Mouse (Mus musculus): Measurements from ENCODE around the gene Dyrk2.
A peak's percentile ranks its signal among the peaks of the same experiment; 100 is the strongest.

Gene Dyrk2

GRCm38 (mm10) chr10:118846991-118847545, 22.9 kb downstream of the Dyrk2 start:
- no peak for DNase-seq (ENCODE audit: low spot score)

GRCm38 (mm10) chr10:118840598-118840997, 29.4 kb downstream of the Dyrk2 start:
- no peak for DNase-seq (ENCODE audit: low spot score)

- no peak for DNase-seq (ENCODE audit: low spot score)
Observed at GRCm38 (mm10) chr10:118839343-118840141, 30.5 kb downstream of the Dyrk2 start.

- no peak for DNase-seq (ENCODE audit: low spot score)
Observed at GRCm38 (mm10) chr10:118837636-118838035, 32.4 kb downstream of the Dyrk2 start.

- DNase-seq (ENCODE audit: low spot score): no peak
Observed at GRCm38 (mm10) chr10:118831190-118831589, 38.8 kb downstream of the Dyrk2 start.

GRCm38 (mm10) chr10:118829641-118830040, 40.4 kb downstream of the Dyrk2 start:
- no peak for DNase-seq (ENCODE audit: low spot score)

- DNase-seq (ENCODE audit: low spot score): no peak
Observed at GRCm38 (mm10) chr10:118827116-118827515, 42.9 kb downstream of the Dyrk2 start.

DNA sequence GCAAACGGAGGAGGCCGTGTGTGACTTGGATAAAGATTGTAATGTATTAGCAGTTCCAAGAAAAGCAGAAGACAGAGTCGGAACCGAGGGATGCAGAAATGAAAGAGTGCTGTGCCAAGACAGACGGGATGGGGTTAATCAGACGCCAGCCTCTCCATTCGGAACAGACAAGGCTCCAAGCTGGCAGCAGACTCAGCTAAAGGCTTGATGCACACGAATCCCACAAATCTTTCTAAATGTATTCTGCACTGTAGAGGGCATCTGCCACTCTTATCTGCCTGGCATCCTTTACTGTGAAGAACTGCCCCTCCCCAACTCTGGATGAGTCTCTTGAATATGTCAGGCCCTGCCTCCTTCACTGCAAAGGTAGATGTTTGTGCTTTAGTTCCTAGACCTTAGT, 45.2 kb downstream of the Dyrk2 start:
- DNase-seq (ENCODE audit: low spot score): no peak

DNA sequence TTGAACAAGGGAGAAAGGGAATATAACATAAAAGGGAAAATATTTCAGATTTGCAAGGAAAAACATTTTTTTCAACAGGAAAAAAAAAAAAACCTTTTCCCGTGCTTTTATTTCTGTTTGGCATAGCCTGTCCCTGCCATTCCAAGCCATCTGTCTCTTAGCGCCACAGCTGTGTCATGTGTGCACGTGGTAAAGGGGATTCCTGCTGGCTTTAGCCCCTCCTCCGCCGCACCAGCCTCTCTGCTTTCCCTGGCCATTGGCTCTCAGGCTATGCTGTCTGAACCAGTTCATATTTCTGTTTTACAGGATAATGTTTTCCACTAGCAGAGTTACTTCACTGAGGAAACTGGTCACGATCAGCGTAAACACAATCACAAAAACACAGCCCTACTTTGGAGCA, 49.1 kb downstream of the Dyrk2 start:
- peak; percentile 2 for DNase-seq (ENCODE audit: low spot score)

DNA sequence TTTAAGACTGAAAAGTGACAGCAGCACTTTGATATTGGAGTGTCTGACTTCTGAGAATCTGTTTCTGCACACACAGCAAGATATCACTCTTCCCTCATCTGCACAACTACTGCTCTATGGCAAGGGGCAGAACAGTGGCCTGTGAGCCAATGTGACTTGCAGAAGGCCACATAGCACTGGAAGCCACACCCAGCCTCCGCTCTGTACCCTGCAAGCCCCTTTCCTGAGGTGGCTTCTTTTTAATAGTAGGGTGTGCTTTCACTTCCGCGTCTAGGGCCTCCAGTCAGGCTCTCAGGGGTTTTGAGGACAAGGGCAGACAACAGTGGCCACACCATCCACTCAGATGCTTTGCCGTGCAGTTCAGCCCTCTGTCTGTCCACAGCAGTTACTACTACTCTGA, 50.2 kb downstream of the Dyrk2 start:
- no peak for DNase-seq (ENCODE audit: low spot score)

- no peak for DNase-seq (ENCODE audit: low spot score)
Observed at GRCm38 (mm10) chr10:118817089-118817488, 52.9 kb downstream of the Dyrk2 start.

DNA sequence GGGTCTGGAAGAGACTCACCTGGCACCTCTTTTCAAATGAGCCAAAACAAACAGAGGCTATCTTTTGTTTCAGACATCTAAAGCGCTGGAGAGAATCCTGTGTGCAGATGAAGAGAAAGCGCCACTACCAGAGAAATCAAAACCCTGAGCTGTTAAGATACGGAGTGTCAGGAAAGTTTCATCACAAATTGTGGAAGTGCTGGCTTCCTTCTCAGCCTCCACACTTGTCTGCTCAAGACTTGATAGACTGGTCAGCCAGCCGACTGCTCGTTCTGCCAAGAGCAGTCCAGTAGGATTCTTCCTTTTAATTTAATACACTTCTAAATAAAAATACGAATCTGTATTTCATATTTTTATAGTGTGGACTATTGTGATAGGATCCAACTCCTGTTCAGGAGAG, 58.1 kb downstream of the Dyrk2 start:
- no peak for DNase-seq (ENCODE audit: low spot score)

DNA sequence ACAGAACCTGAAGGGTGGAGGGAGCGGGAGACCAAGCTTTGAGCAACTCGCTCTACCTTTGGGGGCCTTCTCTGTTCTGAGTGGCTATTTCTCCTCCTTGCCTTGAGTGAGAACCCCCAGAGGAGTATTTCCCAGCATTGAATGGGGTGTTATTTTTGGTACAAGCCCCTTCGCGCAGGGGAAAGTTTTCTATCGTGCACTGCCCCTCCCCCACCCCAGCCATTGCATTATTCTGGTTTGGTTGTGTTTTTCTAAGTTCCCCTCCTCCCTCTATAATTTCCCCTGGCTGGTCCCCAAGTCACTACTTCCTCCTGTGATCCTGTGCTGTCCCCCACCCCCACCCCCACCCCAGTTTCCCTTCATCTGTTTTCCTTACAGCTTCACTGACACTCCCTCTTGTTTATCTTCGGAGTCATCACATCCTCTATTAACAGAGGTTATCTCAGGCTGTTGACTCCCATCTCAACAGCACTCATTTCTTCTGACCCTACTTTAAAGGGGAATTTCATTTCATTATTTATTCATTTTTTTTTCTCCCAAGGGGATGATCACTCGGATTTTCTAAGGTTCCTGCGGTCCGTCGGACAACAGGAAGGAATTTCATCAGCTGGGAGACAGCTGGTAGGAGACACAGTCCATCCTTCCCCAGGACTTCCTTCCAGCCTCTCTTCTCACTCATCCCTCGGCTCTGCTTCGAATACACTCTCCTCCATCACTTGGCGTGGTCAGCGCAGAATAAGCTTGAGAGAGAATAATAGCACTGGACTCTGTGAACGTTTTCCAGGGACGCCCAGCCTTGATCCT, 58.9 kb downstream of the Dyrk2 start:
- no peak for DNase-seq (ENCODE audit: low spot score)
